Mouse (Mus musculus) cortical plate, adult 2 months (tissue): ENCODE results near the gene Rc3h1.

ENCODE experiments used
- CTCF ChIP-seq: fragments of 200-500 bp; IDR thresholded peaks from 2 replicates; pipeline ENCODE4 v1.5.1; 2011; ENCODE audit warnings: mild to moderate bottlenecking, control low read depth, low read length; ENCODE audit not compliant: insufficient read depth; ENCODE audit errors: extremely low read depth
- POLR2A ChIP-seq: fragments of 200-500 bp; IDR thresholded peaks from 2 replicates; pipeline ENCODE4 v1.6.1; 2011; ENCODE audit warnings: mild to moderate bottlenecking, low read length, control low read depth; ENCODE audit not compliant: insufficient read depth; ENCODE audit errors: extremely low read depth

- TF ChIP-seq CTCF = peak; percentile 25; the same call in 1 of the 2 replicates
- TF ChIP-seq POLR2A = no peak
These were observed 29.3 kb downstream of the Rc3h1 start for GRCm38 (mm10) chr1:160935551-160935950.
